Mouse (Mus musculus): Measurements from ENCODE around the gene Plaur. TPM values are rescaled to one million over a fixed set of nuclear protein-coding genes. Genes with fewer than 3 reads are reported as not detected.

Gene Plaur
- polyA plus RNA-seq, 1 experiment from 2014 or later = 17.6 TPM

DNA sequence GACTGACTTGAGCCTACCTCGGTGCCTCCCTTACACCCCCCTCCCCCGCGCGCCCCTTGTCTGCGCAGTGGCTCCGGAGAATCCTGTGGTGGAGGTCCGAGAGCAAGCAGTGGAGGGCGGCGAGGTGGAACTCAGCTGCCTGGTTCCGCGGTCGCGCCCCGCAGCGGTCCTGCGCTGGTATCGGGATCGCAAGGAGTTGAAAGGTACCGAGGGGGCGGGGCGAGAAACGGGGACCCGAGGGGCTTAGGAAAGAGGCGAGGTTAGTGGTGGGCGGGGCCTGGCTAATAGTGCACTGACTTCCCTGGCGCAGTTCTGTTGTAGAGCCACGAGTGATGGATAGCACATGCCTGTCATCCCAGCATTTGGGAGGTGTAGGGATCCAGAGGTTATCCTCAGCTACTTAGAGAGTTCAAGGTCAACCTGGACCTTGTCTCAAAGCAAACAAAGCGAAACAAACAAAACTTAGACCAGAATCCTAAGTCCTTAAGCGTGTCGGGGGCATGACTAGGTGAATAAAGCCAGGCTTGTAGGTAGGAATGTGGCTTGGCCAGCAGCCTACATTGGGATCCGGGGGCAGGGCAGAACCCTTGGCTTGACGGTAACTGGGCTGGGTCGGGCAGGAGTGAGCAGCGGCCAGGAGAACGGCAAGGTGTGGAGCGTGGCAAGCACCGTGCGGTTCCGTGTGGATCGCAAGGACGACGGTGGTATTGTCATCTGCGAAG, 37.7 kb downstream of the Plaur start:
- H3K4me1 ChIP-seq (replicated peaks; ENCODE audit: control insufficient read depth, insufficient read depth, low read length) = peaks cover 7% of the 10 kb centered on the region; the same call in 1 of the 2 replicates
- ATAC-seq (ENCODE audit: low read depth) = peak; percentile 53
- 10% methylated on average over 43 of the region's 43 CpGs for WGBS
- H3K9me3 ChIP-seq (ENCODE audit: control insufficient read depth, low read length) = peaks cover 3% of the 10 kb centered on the region; the same call in 1 of the 2 replicates
- H3K27ac ChIP-seq (ENCODE audit: low read length) = no peak overlapping the region
- H3K4me2 ChIP-seq (ENCODE audit: low read depth, low read length) = peak overlapping the region; percentile 63
- peaks cover 52% of the 10 kb centered on the region for H3K27me3 ChIP-seq (ENCODE audit: control insufficient read depth, insufficient read depth, low read depth, low read length)
- H3K4me3 ChIP-seq (ENCODE audit: low read length) = peak overlapping the region; percentile 44
- H3K36me3 ChIP-seq (ENCODE audit: control insufficient read depth, insufficient read depth, low read length) = no peaks in the 10 kb centered on the region
- peak overlapping the region; percentile 39; the same call in 1 of the 2 replicates for H3K9ac ChIP-seq (ENCODE audit: low read length)

DNA sequence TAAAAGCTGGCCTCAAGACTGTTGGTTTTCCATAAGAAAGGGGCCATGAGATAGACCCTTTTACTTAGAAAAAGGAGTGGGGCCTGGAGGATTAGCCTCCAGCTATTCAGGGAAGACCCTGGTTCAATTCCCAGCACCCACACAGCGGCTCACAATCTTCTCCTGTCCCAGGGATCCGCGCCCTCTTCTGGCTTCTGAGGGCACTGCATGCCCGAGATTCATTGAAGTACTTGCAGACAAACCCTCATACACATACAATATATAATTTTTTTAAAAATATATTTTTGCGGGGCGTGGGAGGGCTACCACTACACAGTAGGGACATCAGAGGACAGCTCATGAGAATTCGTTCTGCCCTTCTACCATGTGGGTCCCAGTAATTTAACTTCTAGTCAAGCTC, 38.6 kb downstream of the Plaur start:
- Histone ChIP-seq H3K9ac (ENCODE audit: low read length) (no peak overlapping the region), H3K27ac (ENCODE audit: low read length) (no peak overlapping the region), H3K9me3 (ENCODE audit: control insufficient read depth, low read length) (peaks cover 3% of the 10 kb centered on the region; the same call in 1 of the 2 replicates), H3K27me3 (ENCODE audit: control insufficient read depth, insufficient read depth, low read depth, low read length) (peaks cover 52% of the 10 kb centered on the region), H3K4me2 (ENCODE audit: low read depth, low read length) (no peak overlapping the region), H3K36me3 (ENCODE audit: control insufficient read depth, insufficient read depth, low read length) (no peaks in the 10 kb centered on the region), H3K4me3 (ENCODE audit: low read length) (no peak overlapping the region), H3K4me1 (replicated peaks; ENCODE audit: control insufficient read depth, insufficient read depth, low read length) (peaks cover 9% of the 10 kb centered on the region)
- no peak for ATAC-seq (ENCODE audit: low read depth)
- whole genome bisulfite sequencing = 29% methylated on average over 7 of the region's 7 CpGs

DNA sequence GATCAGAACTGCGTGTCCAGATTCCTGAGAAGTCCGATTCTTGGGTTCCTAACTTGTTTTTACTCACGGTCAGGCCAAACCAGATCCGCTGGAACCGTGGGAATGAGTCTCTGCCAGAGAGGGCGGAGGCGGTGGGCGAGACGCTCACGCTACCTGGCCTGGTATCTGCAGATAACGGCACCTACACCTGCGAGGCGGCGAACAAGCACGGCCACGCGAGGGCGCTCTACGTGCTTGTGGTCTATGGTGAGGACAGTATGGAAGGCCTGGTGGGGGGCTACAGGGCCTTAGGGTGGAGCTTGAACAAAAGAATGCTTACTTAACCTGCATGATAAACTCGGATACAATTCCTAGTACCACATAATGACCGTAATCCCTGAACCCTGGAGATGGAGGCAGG, 39.2 kb downstream of the Plaur start:
- Histone ChIP-seq H3K4me2 (ENCODE audit: low read depth, low read length) (no peak overlapping the region), H3K27ac (ENCODE audit: low read length) (no peak overlapping the region), H3K4me1 (replicated peaks; ENCODE audit: control insufficient read depth, insufficient read depth, low read length) (peaks cover 14% of the 10 kb centered on the region), H3K4me3 (ENCODE audit: low read length) (no peak overlapping the region), H3K27me3 (ENCODE audit: control insufficient read depth, insufficient read depth, low read depth, low read length) (peaks cover 52% of the 10 kb centered on the region), H3K9ac (ENCODE audit: low read length) (no peak overlapping the region), H3K36me3 (ENCODE audit: control insufficient read depth, insufficient read depth, low read length) (no peaks in the 10 kb centered on the region), H3K9me3 (ENCODE audit: control insufficient read depth, low read length) (peaks cover 3% of the 10 kb centered on the region; the same call in 1 of the 2 replicates)
- no peak for ATAC-seq (ENCODE audit: low read depth)
- WGBS = 40% methylated on average over 21 of the region's 21 CpGs

DNA sequence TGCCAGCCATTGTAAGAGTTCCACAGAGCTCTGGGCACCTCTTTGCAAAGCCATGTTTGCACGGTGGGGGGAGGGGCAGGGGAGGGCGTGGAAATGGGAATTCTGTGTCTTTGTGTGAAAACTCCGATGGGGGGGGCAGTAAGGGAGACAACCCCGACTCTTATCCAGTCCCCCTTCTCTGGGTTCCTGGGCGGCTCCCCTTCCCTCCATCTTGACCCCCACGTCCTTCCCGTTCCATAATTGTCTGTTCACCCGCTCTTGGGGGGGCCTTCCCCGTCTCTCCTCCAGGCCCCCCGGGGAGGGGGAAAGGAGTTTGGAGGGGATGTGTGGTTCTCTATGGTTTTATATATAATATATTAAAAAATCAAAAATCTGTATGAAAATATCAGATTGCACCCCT, 41.7 kb downstream of the Plaur start:
- Histone ChIP-seq H3K4me2 (ENCODE audit: low read depth, low read length) (0 out of 2 replicates have a peak overlapping the region, but pooled peaks have one; percentile 22), H3K27me3 (ENCODE audit: control insufficient read depth, insufficient read depth, low read depth, low read length) (peaks cover 41% of the 10 kb centered on the region), H3K27ac (ENCODE audit: low read length) (no peak overlapping the region), H3K4me3 (ENCODE audit: low read length) (no peak overlapping the region), H3K9ac (ENCODE audit: low read length) (no peak overlapping the region), H3K4me1 (replicated peaks; ENCODE audit: control insufficient read depth, insufficient read depth, low read length) (peaks cover 21% of the 10 kb centered on the region), H3K36me3 (ENCODE audit: control insufficient read depth, insufficient read depth, low read length) (no peaks in the 10 kb centered on the region), H3K9me3 (ENCODE audit: control insufficient read depth, low read length) (peaks cover 3% of the 10 kb centered on the region; the same call in 1 of the 2 replicates)
- WGBS = 20% methylated on average over 8 of the region's 10 CpGs
- no peak for ATAC-seq (ENCODE audit: low read depth)

DNA sequence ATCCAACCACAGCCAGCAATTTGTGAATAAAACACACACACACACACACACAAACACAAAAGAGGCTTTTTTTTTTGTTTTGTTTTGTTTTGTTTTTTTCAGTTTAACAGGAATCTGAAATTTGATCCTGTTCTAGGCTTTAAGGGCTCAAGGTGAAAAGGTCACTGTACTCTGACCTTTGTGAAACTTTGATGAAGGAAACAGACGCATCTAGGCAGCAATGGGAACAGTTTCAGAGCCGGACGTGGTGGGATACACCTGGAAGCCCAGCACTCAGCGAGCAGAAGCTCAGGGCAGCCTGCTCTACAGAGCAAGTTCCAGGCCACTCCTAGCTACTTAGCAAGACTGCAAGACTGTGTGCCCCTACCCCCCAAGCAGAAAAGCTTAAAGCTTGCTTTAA, 42.6 kb downstream of the Plaur start:
- Histone ChIP-seq H3K4me3 (ENCODE audit: low read length) (no peak overlapping the region), H3K4me1 (replicated peaks; ENCODE audit: control insufficient read depth, insufficient read depth, low read length) (peaks cover 18% of the 10 kb centered on the region), H3K9me3 (ENCODE audit: control insufficient read depth, low read length) (peaks cover 3% of the 10 kb centered on the region; the same call in 1 of the 2 replicates), H3K27ac (ENCODE audit: low read length) (no peak overlapping the region), H3K36me3 (ENCODE audit: control insufficient read depth, insufficient read depth, low read length) (no peaks in the 10 kb centered on the region), H3K9ac (ENCODE audit: low read length) (no peak overlapping the region), H3K4me2 (ENCODE audit: low read depth, low read length) (no peak overlapping the region), H3K27me3 (ENCODE audit: control insufficient read depth, insufficient read depth, low read depth, low read length) (peaks cover 32% of the 10 kb centered on the region)
- ATAC-seq (ENCODE audit: low read depth) = no peak
- 22% methylated on average over 4 of the region's 4 CpGs for WGBS

DNA sequence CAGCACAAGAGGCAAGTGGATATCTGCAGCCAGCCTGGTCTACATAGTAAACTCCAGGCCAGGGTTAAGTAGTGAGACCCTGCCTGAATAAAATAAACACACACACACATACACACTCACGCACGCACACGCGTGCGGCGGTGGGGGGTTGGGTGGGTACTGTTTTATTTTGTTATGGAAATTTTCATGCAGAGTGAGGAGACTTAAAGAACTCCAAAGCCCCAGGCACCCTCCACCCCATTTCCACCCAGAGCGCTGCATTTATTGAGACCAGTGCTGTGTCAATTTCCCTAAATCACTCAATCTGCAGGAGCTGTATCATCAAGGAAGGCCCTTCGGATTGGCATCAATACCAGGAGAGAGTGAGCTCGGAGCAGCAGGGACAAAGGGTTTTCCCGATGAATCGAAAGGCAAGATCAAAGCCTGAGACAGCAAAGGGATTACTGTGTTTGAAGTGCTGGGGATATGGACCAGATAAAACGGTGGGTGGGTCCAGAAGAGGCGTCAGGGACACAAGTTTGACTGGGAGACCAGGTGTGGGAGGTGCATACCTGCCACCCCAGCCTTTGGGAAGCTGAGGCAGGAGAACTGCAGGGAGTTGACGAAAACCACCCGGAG, 43.3 kb downstream of the Plaur start:
- peaks cover 25% of the 10 kb centered on the region for H3K27me3 ChIP-seq (ENCODE audit: control insufficient read depth, insufficient read depth, low read depth, low read length)
- peak overlapping the region; percentile 68 for H3K4me2 ChIP-seq (ENCODE audit: low read depth, low read length)
- peaks cover 17% of the 10 kb centered on the region for H3K4me1 ChIP-seq (replicated peaks; ENCODE audit: control insufficient read depth, insufficient read depth, low read length)
- no peak for ATAC-seq (ENCODE audit: low read depth)
- peaks cover 3% of the 10 kb centered on the region; the same call in 1 of the 2 replicates for H3K9me3 ChIP-seq (ENCODE audit: control insufficient read depth, low read length)
- no peaks in the 10 kb centered on the region for H3K36me3 ChIP-seq (ENCODE audit: control insufficient read depth, insufficient read depth, low read length)
- 26% methylated on average over 15 of the region's 15 CpGs for WGBS
- no peak overlapping the region for H3K27ac ChIP-seq (ENCODE audit: low read length)
- no peak overlapping the region for H3K4me3 ChIP-seq (ENCODE audit: low read length)
- no peak overlapping the region for H3K9ac ChIP-seq (ENCODE audit: low read length)

DNA sequence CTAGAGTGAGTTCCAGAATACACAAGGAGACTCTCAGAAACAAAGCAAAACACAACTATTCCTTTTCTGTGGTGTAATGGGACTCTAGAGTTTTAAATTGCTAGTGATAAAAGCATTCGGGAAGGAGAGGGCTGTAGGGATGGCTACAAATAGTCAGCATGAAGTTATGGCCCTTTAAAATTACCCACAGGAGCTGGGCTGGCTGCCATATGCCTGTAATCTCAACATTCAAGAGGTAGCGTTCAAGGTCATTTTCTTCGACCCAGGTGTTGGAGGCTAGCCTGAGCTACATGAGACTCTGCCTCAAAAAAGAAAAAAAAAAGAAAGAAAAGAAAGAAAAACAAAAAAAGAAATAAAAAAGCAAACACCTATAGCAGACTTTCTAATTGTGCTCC, 43.8 kb downstream of the Plaur start:
- Histone ChIP-seq H3K27me3 (ENCODE audit: control insufficient read depth, insufficient read depth, low read depth, low read length) (peaks cover 21% of the 10 kb centered on the region), H3K9ac (ENCODE audit: low read length) (peak overlapping the region; percentile 98), H3K4me2 (ENCODE audit: low read depth, low read length) (peak overlapping the region; percentile 68), H3K4me3 (ENCODE audit: low read length) (peak overlapping the region; percentile 83), H3K4me1 (replicated peaks; ENCODE audit: control insufficient read depth, insufficient read depth, low read length) (peaks cover 17% of the 10 kb centered on the region), H3K36me3 (ENCODE audit: control insufficient read depth, insufficient read depth, low read length) (no peaks in the 10 kb centered on the region), H3K9me3 (ENCODE audit: control insufficient read depth, low read length) (0 out of 2 replicates have a peak, but pooled peaks cover under 1% of the 10 kb centered on the region), H3K27ac (ENCODE audit: low read length) (peak overlapping the region; percentile 99)
- 16% methylated on average over 3 of the region's 3 CpGs for WGBS
- ATAC-seq (ENCODE audit: low read depth) = no peak

DNA sequence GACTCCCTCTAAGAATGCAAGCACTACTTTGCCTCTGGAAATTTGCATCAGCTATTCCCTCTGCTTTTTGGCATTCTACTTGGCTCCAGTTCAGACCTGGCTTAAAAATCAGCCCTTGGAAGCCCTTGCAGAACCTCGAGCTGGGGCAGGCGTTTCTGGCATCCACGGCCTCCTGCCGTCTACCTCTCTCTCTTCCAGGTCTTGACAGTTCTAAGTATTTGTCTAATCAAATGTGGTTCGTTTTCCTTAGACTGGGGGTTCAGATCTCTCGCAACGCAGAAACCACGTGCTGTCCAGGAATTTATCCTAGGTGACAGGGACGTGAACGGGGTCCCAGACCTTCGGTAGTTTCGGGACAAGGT, 44.2 kb downstream of the Plaur start:
- Histone ChIP-seq H3K4me3 (ENCODE audit: low read length) (peak overlapping the region; percentile 83), H3K27ac (ENCODE audit: low read length) (peak overlapping the region; percentile 99), H3K4me1 (replicated peaks; ENCODE audit: control insufficient read depth, insufficient read depth, low read length) (peaks cover 17% of the 10 kb centered on the region), H3K9me3 (ENCODE audit: control insufficient read depth, low read length) (no peaks in the 10 kb centered on the region), H3K27me3 (ENCODE audit: control insufficient read depth, insufficient read depth, low read depth, low read length) (peaks cover 17% of the 10 kb centered on the region), H3K4me2 (ENCODE audit: low read depth, low read length) (peak overlapping the region; percentile 68), H3K9ac (ENCODE audit: low read length) (peak overlapping the region; percentile 98), H3K36me3 (ENCODE audit: control insufficient read depth, insufficient read depth, low read length) (no peaks in the 10 kb centered on the region)
- WGBS = 2% methylated on average over 12 of the region's 12 CpGs
- peak; percentile 10; the same call in 1 of the 2 replicates for ATAC-seq (ENCODE audit: low read depth)

Data from lung, embryonic 16.5 days (tissue).